Mouse (Mus musculus) stomach, postnatal 0 days (tissue): ENCODE measurements at regions not wholly inside any gene's neighbourhood (a gene's known extent, or its start where the extent isn't known, plus 50 kb on each side); places are given as distances from the start of the nearest gene placed in this dataset.

ENCODE experiments used
- CTCF ChIP-seq: IDR thresholded peaks from 2 replicates; pipeline ENCODE4 v1.5.1; 2016; ENCODE audit warnings: antibody characterized with exemption, low read depth, mild to moderate bottlenecking, moderate library complexity
- EP300 ChIP-seq: optimal IDR thresholded peaks from 2 replicates; pipeline ENCODE3; 2016; ENCODE audit warnings: antibody characterized with exemption

- no peak for TF ChIP-seq CTCF
- no peak for TF ChIP-seq EP300
Measured at GRCm38 (mm10) chr9:30376908-30377307, 50.0 kb upstream of the Snx19 start.
